Mouse (Mus musculus) left cerebral cortex, postnatal 25 days (tissue): ENCODE data around the gene Rhbdl2. TPM values are rescaled to one million over a fixed set of nuclear protein-coding genes. Genes with fewer than 3 reads are reported as not detected.

Source experiments
- DNase-seq, 2 experiments: peaks; one replicate each; pipeline ENCODE4 v3.0.0; 2022; ENCODE audit warnings: low spot score in 2 of 2, mixed read lengths in 1 of 2
- intact Hi-C: fragments of 180-260 bp; cut with DNase I; formaldehyde crosslinking; loops from one replicate; pipeline ENCODE4 v1.15.1; 2025
- total RNA-seq, 2 experiments: library from RNA; stranded (reverse); gene quantifications; 2 replicates each; pipeline ENCODE4 v1.2.3; 2021

Gene Rhbdl2
- 1 to 10 TPM; 1.3 to 1.4 TPM for total RNA-seq

DNA sequence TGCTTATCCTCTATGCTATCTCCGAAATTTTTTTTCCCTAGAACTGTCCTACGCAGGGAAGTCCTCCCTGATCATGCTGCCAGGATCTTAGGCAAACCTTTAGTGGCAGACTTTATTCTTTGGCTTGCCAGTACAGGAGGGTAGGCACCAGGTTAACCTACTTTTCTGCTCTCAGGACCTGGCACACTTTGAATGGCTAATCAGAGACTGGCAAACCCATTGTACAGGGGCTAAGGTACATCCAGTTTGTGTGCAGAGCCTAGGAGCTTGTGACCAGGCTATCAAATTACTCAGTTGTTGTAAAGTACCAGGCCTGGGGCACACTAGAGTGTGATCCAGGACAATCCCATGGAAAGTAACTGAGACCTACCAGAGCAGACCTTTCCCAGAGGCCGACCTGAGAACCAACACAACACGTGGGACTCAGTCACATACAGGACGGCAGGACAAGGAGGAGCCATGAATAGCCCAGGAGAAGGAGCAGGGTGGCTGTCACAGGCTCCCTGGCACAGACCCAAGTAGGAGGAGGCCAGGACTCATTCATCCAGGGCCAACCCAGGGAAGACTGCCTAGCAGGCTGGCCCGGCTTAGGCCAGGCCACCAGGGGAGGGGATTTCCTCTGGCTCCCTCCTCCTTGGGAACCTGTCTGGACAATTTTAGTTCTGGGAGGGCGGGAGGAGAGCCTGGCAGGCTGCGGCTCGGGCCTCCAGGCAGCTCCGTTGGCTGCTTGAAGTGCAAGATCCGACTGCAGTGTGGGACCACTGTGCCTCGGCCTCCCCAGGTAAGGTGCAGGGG lies at the start of gene Rhbdl2:
TSS of gene Rhbdl2 (plus strand) at position 684 of the 795 bp plus-strand sequence.
- intact Hi-C loops: no loop called here

DNA sequence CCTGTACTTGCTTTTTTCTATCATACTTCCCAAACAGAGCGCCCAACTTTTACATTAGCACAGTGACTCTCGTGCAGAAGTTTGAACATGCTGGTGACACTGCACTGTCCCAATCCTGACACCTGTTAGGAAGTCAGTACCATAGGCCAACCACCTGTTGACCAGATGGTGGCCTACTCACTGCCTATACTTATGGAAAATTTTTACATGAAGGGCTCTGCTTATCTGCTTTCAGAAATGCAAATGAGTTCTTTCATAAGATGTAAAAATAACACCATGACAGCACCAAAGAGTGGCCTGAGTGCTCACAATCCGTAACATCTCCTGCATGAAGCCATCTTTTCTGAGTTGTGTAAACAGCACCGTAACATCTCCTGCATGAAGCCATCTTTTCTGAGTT lies 49.0 kb upstream of the Rhbdl2 start:
- DNase-seq: no peak
- intact Hi-C loops: no loop called here

More for the DNA sequence above, at the start of gene Rhbdl2:
- peak; percentile 38 to 47 for DNase-seq

DNA sequence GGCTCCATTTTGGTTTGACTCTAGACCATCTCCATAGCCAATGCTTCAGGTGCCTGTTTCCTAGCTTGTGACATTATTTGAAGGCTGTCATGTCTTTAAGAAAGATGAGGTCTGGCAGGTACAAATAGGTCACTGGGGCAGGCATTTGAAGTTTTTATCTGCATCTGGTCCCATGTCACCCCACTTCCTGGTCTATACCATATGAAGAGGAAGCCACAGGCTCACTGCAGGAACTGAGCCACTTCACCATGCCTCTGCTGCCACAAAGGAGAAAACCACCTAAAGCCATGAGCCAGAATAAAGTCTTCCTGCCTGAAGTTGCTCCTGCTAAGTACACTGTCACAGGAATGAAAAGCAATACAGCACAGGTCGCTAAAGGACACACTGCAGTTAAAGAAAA lies 44.8 kb upstream of the Rhbdl2 start:
- intact Hi-C loops: no loop called here
- DNase-seq: no peak

DNA sequence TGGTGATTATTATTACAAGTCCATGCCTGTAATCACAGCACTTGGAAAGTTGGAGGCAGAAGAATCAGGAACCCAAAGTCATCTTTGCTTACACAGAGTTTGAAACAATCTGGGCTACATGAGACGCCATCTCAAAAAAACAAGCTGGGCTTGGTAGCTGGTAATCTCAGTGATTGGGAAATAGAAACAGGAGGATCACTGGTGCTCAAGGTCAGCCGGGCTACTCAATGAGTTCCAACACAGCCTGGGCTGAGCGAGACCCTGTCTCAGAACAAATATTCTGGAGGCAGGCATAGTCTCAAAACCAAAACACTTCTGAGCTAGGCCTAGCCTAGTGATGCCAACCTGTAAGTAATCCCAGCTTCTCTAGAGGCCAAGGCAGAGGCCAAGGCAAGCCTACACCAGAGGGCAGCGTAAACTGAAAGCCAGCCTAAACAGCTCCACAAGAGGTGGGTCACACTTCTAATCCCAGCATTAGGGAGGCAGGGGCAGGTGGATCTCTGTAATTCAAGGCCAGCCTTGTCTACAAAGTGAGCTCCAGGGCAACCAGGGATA lies 42.4 kb upstream of the Rhbdl2 start:
- intact Hi-C loops: loop anchor here (5.0 kb wide), 1 partner anchor 63 kb away; the partner anchor contains the start of gene Macf1
- no peak for DNase-seq

DNA sequence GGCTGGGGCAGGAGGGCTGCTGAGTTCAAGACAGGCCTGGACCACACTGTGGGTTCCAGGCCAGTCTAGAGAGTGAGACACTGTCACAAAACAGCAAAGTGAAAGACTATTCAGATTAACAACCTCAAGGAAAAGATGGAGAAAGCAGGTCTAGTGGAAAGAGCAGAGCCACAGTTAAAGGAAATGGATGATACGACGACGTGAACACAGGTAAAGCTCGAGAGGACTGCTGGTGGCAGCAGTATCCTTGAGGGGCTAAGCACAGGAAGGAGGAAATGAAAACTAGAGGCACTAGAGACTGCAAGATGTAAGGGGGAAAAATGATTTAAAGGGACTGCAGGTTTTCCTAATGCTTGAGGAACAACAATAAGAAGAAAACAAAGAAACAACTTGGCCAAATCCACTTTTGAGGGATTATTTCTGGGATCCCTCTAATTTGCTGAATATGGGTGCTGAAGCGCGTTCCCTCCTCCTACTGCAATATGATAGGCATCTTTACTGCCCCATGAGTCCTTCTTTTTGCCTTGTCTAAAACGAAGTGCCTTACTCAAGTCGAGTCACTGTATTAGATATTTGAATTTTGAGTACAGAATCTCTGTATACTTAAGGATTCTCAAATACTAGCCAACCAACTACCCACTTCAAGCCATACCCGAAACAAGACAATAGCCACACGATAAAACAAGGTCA lies 38.8 kb upstream of the Rhbdl2 start:
- DNase-seq: no peak
- intact Hi-C loops: loop anchor here (5.0 kb wide), 1 partner anchor 67 kb away; the partner anchor contains the start of gene Macf1

DNA sequence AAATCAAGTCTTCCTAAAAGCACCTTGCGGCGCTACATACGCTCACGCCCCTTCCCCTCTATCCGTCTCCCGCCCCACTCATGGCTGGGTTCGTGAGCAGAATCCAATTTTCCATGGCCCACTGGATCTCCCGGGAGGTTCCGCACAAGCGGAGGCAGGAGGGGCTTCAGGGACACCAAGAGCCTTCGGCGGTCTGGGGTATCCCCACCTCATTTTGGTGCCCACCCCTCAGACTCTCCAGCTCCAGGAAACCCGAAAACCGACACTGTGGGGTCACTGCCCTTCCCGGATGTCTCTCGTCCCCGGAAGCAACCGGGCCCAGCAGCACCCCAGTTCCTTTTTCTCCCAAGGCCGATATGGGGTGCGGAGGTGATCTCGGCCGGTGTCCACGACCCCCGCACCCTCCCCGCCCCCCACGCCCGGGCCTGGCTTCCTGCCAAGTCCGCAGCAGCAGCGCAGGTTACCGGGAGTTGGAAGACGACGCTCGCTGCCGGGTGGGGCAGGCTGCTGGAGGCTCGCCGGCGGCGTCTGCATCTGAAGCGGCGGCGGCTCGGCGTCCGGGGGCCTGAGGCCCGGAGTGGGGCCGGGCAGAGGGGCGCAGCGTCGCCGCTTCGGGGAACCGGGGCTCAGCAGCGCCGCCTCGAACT lies 38.1 kb upstream of the Rhbdl2 start:
- intact Hi-C loops: loop anchor here (2.0 to 5.0 kb wide), 3 partner anchors 63 to 149 kb away; partner anchors contain the start of gene Macf1

DNA sequence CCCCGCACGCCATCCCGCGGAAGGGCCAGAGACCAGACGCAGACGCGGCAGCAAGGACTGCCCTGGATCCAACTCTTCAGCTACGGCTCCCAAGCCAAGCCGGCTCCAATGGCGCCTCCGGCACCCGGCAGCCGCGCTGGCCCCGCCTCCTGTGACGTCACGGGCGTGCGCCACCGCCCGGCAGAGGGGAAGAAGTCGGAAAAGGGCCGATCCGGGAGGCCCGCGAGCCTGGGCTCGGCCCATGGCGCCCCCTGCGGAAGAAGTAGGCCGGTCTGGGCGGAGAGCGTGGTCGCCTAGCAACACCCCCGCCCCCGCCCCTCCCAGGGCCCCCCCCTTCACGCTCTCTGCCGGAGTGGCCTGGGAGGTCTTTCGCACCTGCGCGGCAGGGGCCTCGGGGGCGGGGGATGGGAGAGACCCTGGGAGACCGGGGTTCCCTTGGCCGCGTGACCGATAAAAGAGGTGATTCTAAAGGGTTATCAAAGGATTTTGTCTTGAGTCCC lies 37.5 kb upstream of the Rhbdl2 start, which contains the start of gene Akirin1:
TSS of gene Akirin1 (minus strand) at position 194 of the 500 bp plus-strand sequence.
- intact Hi-C loops: loop anchor here (2.0 to 5.0 kb wide), 2 partner anchors 62 to 149 kb away; no protein-coding TSS in a partner anchor
- peak; percentile 97 to 98 for DNase-seq

More for the DNA sequence above, 38.1 kb upstream of the Rhbdl2 start:
- peak; percentile 14 to 22 for DNase-seq

DNA sequence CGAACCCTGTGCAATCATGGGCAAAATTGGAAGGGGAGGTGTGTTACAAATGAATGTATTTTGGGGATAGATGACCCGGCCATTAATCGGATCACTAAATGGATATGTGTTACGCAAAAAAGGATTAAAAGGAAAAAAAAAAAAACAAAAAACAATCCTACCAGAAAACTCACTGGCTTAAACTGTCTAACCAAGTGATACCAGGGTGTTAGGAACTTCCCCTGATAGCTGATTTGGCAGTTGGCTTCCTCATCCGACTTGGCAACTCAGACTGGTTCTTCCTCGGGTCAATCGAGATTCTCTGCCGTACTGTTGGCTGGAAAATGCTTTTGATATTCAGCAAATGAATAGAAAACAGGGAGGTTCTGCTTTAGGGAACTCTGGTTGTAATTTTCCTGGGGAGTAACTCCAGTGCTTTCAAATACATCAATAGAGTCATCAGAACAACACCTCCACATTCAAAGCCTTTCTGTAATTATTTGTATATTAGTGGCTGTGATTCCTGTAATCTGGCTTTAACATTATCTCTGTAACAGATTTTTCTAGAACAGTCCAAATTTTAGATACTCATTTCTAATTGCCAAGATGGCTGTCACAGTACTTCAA lies 36.9 kb upstream of the Rhbdl2 start:
- intact Hi-C loops: loop anchor here (2.0 to 5.0 kb wide), 2 partner anchors 61 to 148 kb away; no protein-coding TSS in a partner anchor
- DNase-seq: peak in 1 of 2 experiments; percentile 27

DNA sequence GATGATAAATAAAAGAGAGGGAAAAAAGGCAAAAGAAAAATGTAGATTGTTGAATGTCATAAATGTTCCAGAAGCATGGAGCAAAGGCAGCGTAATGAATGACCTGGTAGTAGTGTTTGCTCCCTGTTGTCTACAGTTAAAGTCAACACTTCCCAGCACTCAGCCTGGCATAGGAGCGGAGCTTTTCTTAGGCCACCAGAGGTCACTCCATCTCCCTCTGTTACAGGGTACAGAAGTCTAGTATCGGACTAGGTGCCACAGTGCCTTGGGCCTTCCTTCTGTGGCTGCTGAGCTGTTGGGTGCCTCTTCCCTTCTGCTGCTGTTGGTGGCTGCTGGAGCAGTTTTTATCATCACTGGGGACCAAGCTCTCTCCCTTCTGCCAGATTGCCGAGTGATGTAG lies 29.4 kb upstream of the Rhbdl2 start:
- no peak for DNase-seq
- intact Hi-C loops: loop anchor here (2.0 kb wide), 1 partner anchor 140 kb away; no protein-coding TSS in a partner anchor

DNA sequence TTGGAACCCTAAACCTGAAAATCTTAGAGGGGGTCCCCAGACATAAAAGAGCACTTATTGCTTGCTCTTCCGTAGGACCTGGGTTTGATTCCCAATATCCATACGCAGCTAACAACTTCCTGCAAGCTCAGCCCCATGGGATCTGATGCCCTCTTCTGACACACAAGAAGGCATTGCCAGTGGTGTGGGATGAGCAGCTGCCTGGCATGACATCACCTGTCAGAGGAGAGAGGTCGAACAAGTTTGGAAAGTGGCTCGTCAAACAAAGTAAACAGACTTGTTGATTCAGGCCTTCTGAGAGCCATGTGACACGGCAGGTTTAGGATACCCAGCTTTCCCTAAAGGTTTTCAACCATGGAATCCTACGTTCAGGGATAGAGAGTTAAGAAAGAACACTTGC lies 22.6 kb upstream of the Rhbdl2 start:
- intact Hi-C loops: no loop called here
- DNase-seq: no peak

DNA sequence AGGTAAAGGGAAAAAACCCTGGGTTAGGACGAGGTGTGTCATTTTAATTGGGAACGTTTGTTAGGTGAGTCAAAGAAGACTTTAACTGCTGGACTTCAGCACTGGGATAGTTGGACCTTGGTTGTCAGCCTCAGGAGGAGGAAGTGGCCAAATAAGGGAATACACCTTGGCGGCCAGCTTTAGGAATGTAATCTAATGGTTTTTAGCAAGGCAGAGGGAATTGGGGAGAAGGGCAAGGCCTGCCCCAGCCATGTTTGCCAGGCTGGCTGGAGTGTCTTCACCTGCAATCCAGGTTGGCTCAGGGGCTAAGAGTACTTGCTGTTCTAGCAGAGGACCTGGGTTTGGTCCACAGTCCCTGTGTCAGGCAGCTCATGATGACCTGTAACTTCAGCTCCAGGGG lies 19.9 kb upstream of the Rhbdl2 start:
- DNase-seq: no peak
- intact Hi-C loops: no loop called here

DNA sequence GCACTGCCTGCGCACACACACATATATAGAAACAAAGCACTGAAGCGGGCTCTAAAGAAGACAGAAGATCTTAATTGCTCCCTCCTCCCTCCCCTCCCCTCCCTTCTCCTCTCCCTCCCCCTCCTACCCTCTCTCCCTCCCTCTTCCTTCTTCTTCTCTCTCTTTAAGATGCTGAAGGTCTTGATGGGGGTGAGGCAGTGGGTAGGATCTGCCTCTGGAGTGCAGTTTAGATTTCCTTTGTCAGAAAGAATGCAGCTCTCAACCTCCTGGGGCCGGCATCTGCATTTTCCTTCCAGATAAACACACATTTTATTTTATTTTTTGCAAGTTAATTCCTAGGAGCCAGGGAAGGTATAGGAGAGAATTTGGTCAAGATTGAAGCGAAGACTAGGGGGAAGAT lies 19.4 kb upstream of the Rhbdl2 start:
- intact Hi-C loops: no loop called here
- DNase-seq: no peak

DNA sequence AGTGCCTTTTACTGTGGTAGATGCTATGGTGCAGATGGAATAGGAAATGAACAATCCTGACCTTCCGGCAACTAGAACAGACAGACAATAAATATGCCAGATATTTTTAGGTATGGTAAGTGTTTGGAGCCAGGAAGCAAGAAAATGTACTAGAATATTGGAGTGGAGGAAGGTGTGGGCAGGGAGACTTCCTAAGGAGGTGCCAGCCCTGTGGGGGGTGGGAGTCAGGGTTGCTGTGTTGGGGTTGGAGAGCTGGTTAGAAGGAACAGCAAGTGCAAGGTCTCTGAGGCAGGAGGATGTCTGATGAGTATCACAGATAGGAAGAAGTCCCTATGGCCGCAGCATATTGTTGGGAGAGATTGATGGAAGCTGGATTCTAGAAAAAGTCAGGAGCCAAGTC lies 5.0 kb downstream of the Rhbdl2 start:
- peak in 1 of 2 experiments; percentile 51 for DNase-seq
- intact Hi-C loops: no loop called here

DNA sequence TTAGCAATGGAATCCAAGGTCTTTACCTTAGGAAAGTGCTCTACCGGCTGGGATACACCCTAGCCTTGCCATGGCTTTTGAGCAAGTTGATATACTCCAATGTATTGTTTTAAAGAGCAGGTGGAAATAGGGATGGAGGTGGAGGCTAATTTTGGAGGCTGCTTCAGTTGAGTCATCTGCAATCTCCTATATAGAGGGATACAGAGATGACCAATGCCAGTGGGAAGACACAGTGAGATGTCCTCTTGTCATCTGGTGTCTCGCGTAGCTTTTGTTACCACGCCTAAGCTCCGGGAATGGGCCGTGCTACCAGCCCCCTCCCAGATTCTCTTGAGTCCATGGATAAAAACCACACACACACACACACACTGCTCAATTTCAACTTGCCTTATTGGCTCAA lies 5.5 kb downstream of the Rhbdl2 start:
- DNase-seq: peak in 1 of 2 experiments; percentile 74
- intact Hi-C loops: no loop called here

DNA sequence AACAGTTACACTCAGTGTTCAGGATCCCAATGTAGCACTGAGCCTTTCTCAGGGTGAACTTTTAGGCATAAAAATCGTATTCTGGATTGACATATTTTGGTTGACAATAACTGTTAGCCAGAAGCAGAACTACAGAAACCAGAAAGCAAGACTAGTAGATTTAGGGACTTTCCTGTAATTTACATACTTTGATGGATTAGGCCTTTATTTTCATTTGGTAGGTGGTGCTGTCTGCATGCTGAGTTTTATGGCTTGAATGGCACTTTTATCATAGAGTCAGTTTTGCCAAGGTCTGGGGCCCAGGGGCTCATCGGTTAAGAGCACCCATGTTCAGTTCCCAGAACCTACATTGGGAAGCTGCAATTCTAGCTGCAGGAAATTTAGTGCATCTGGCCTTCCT lies 7.4 kb downstream of the Rhbdl2 start:
- intact Hi-C loops: no loop called here
- no peak for DNase-seq

DNA sequence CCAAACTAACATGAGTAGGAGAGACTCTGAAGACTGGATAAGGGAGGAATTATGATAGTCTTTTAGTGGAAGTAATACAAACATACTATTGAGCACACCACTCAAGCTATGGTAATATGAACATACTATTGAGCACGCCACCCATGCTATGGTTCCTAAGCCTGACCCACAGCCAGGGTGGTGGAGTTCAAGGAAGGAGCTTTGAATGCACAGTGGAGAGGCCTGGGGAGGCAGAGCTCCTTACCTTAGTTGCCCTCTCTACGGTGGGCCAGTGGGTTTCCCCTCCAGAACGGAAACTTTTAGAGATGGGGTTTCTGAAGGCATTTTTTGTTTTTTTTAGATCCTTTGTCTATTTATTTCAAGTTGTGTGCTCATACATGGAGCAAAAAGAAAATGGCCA lies 9.7 kb downstream of the Rhbdl2 start:
- DNase-seq: no peak
- intact Hi-C loops: no loop called here

DNA sequence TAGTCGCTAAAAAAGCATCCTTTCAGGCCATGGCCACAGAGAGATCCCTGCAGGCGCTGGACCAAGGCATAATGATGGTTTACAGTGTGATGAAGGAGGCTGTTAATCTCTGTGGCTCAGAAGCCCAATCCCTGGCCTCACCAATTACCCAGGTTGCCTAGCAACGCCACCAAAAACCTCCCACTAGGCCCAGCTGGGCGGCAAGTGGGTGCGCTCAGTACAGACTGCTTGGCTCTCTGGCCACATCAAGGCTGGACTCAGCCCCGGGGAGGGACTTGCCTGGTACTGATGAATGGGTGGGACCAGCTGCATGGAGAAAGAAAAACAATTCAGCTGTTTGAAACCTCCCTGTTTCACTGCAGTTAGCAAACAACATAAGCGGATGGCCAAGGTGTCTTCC lies 10.2 kb downstream of the Rhbdl2 start:
- peak; percentile 47 to 76 for DNase-seq
- intact Hi-C loops: no loop called here

DNA sequence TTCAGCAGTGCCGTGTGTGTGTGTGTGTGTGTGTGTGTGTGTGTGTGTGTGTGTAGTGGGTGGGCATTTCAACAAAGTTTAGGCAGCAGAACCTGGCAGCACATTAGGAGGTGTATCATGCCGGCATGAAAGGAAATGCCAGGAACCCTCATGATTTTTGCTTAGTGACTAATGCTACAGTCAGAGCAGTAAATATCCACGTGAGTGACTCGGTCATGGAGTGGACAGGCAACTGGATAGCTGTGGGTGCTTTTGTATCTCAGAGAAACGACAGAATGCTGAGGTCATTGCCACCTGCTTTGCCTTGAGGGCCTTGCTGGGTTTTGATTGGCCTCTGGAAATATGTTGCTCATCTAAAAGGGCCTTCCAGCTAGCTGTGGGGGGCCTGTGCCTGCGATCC lies 16.0 kb downstream of the Rhbdl2 start:
- intact Hi-C loops: no loop called here
- DNase-seq: peak in 1 of 2 experiments; percentile 30

DNA sequence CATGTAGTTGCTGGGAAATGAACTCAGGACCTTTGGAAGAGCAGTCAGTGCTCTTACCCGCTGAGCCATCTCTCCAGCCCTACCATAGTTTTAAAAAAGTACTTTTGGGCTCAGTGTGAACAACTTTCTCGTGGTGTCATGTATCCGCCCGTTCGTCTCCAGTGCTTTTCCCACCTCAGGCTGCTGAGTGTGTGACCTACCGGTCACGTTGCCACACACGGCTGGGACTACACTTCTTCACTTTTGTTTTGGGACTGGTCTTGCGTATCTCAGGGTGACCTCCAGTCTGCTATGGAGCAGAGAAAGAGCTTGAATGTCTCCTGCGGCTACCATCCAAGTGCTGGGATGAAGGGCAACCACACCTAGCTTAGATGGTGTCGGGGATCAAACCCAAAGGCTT lies 20.6 kb downstream of the Rhbdl2 start:
- intact Hi-C loops: no loop called here
- DNase-seq: no peak
